Mouse (Mus musculus) liver, postnatal 0 days (tissue): ENCODE measurements around the gene Mbd6.

Source experiments
- CTCF ChIP-seq: sonication (generic); IDR thresholded peaks from 2 replicates; pipeline ENCODE4 v1.5.1; 2016; ENCODE audit warnings: antibody characterized with exemption, low read depth
- EP300 ChIP-seq: IDR thresholded peaks from 2 replicates; pipeline ENCODE4 v1.6.1; 2016; ENCODE audit warnings: antibody characterized with exemption, low read depth, mild to moderate bottlenecking

- TF ChIP-seq EP300, result no peak
- no peak for TF ChIP-seq CTCF
Measured at GRCm38 (mm10) chr10:127294895-127295510, 6.2 kb upstream of the Mbd6 start.
